Mouse (Mus musculus): ENCODE data around the gene Dnajc14.

The Dnajc14 gene

GRCm38 (mm10) chr10:128803771-128804270, at the start of gene Dnajc14:
Dnajc14 (plus strand) TSS chr10:128804062.
- DNase-seq (ENCODE audit: low read depth, low spot score), result peak; percentile 14

GRCm38 (mm10) chr10:128772895-128773294, 31.0 kb upstream of the Dnajc14 start:
- DNase-seq (ENCODE audit: low read depth, low spot score), result no peak

GRCm38 (mm10) chr10:128773685-128774084, 30.2 kb upstream of the Dnajc14 start:
- no peak for DNase-seq (ENCODE audit: low read depth, low spot score)

- no peak for DNase-seq (ENCODE audit: low read depth, low spot score)
Observed at GRCm38 (mm10) chr10:128778441-128778840, 25.4 kb upstream of the Dnajc14 start.

GRCm38 (mm10) chr10:128779011-128779795, 24.7 kb upstream of the Dnajc14 start:
- DNase-seq (ENCODE audit: low read depth, low spot score), result peak; percentile 58

GRCm38 (mm10) chr10:128780200-128780599, 23.7 kb upstream of the Dnajc14 start:
- no peak for DNase-seq (ENCODE audit: low read depth, low spot score)

- no peak for DNase-seq (ENCODE audit: low read depth, low spot score)
Observed at GRCm38 (mm10) chr10:128790398-128791124, 13.3 kb upstream of the Dnajc14 start, which contains the start of gene Mmp19. Mmp19 (plus strand) TSS chr10:128790910.

GRCm38 (mm10) chr10:128792041-128792440, 11.8 kb upstream of the Dnajc14 start:
- no peak for DNase-seq (ENCODE audit: low read depth, low spot score)

GRCm38 (mm10) chr10:128793258-128793657, 10.6 kb upstream of the Dnajc14 start:
- no peak for DNase-seq (ENCODE audit: low read depth, low spot score)

- DNase-seq (ENCODE audit: low read depth, low spot score), result no peak
Observed at GRCm38 (mm10) chr10:128794391-128794790, 9.5 kb upstream of the Dnajc14 start.

GRCm38 (mm10) chr10:128795581-128795980, 8.3 kb upstream of the Dnajc14 start:
- no peak for DNase-seq (ENCODE audit: low read depth, low spot score)

- DNase-seq (ENCODE audit: low read depth, low spot score), result no peak
Observed at GRCm38 (mm10) chr10:128798676-128799075, 5.2 kb upstream of the Dnajc14 start.

GRCm38 (mm10) chr10:128801981-128802495, 1.8 kb upstream of the Dnajc14 start:
- no peak for DNase-seq (ENCODE audit: low read depth, low spot score)

- no peak for DNase-seq (ENCODE audit: low read depth, low spot score)
Observed at GRCm38 (mm10) chr10:128802956-128803355, 906 bp upstream of the Dnajc14 start.

- DNase-seq (ENCODE audit: low read depth, low spot score), result no peak
Observed at GRCm38 (mm10) chr10:128803361-128803760, 501 bp upstream of the Dnajc14 start.

- DNase-seq (ENCODE audit: low read depth, low spot score), result peak; percentile 70
Observed at GRCm38 (mm10) chr10:128804271-128805091, 619 bp downstream of the Dnajc14 start, which contains the start of gene Tmem198b. Tmem198b (minus strand) TSS chr10:128804370.

GRCm38 (mm10) chr10:128805092-128806000, 1.5 kb downstream of the Dnajc14 start:
- DNase-seq (ENCODE audit: low read depth, low spot score), result peak; percentile 98

- no peak for DNase-seq (ENCODE audit: low read depth, low spot score)
Observed at GRCm38 (mm10) chr10:128806086-128806485, 2.2 kb downstream of the Dnajc14 start.

GRCm38 (mm10) chr10:128807018-128807417, 3.2 kb downstream of the Dnajc14 start:
- DNase-seq (ENCODE audit: low read depth, low spot score), result no peak

GRCm38 (mm10) chr10:128817033-128817432, 13.2 kb downstream of the Dnajc14 start, which contains the start of gene Sarnp:
Sarnp (plus strand) TSS chr10:128817333.
- no peak for DNase-seq (ENCODE audit: low read depth, low spot score)

All from embryo, embryonic 11.5 days (tissue).